Mouse (Mus musculus) forebrain, embryonic 10.5 days (tissue): ENCODE measurements around the gene Hist1h2bb. TPM values are rescaled to one million over a fixed set of nuclear protein-coding genes. Genes with fewer than 3 reads are reported as not detected.

Experiments
- DNase-seq: peaks from one replicate; pipeline ENCODE4 v3.0.0-alpha.2; 2017; ENCODE audit warnings: low spot score; ENCODE audit errors: extremely low spot score
- H3K27ac ChIP-seq: fragments of 300-500 bp; sonication (generic); 2 replicates; pipeline ENCODE4 v1.5.1; 2016; ENCODE audit warnings: mild to moderate bottlenecking
- H3K27me3 ChIP-seq: fragments of 300-500 bp; sonication (generic); 2 replicates; pipeline ENCODE4 v1.6.1; 2016; ENCODE audit warnings: mild to moderate bottlenecking; ENCODE audit not compliant: poor library complexity, severe bottlenecking
- H3K36me3 ChIP-seq: fragments of 300-500 bp; sonication (generic); replicated peaks from 2 replicates; pipeline ENCODE4 v1.6.1; 2016; ENCODE audit warnings: mild to moderate bottlenecking, moderate library complexity
- H3K4me1 ChIP-seq: fragments of 300-500 bp; sonication (generic); 2 replicates; pipeline ENCODE4 v1.6.1; 2016
- H3K4me3 ChIP-seq: fragments of 300-500 bp; sonication (generic); 2 replicates; pipeline ENCODE4 v1.5.1; 2016; ENCODE audit warnings: mild to moderate bottlenecking, moderate library complexity
- H3K9me3 ChIP-seq: fragments of 300-500 bp; sonication (generic); 2 replicates; pipeline ENCODE4 v1.6.1; 2016; ENCODE audit warnings: mild to moderate bottlenecking, moderate library complexity
- WGBS: fragments of 180-500 bp; shearing (Covaris S2); methylation state at CpG from one replicate; pipeline ENCODE4 v1.1.7; 2016; 5-methylcytosine and 5-hydroxymethylcytosine counted together
- polyA plus RNA-seq: library from polyadenylated mRNA; unstranded; fragments of >200 nt; fragmentation: Nextera tagmentation; extraction: Ambion mirVana; gene quantifications from 2 replicates; pipeline ENCODE4 v1.2.1, GENCODE M21; 2016

Gene Hist1h2bb
- polyA plus RNA-seq, 1 experiment from 2014 or later = 2.7 TPM

- DNase-seq = peak; percentile 14
- Histone ChIP-seq H3K4me3 (no peak overlapping the region), H3K27ac (no peak overlapping the region), H3K27me3 (no peaks in the 10 kb centered on the region), H3K9me3 (no peaks in the 10 kb centered on the region), H3K4me1 (no peaks in the 10 kb centered on the region; the same call in 1 of the 2 replicates), H3K36me3 (no peaks in the 10 kb centered on the region)
- 29% methylated on average over 8 of the region's 8 CpGs for WGBS
These were observed 14.3 kb upstream of the Hist1h2bb start for GRCm38 (mm10) chr13:23732156-23732804.

DNA sequence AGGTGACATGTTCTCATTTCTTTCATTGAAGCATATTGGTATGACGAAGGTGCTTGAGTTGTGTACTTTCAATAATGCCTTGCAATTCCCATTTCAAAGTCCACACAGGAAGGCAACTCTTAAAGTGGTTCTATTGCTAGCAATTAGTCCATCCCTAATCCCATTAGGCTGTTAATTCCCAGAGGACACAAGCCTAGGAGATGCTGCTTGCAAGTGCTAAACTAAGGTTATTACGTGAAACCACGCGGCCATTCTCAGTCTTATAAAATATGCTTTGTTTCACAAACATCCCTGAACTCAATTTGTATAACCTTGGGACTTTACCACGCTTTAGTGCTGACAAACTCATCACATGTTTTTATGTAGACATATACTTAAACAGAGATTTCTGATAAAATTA is 9.4 kb upstream of the Hist1h2bb start:
- 73% methylated on average over 5 of the region's 5 CpGs for WGBS
- Histone ChIP-seq H3K27ac (peak overlapping the region; percentile 96), H3K4me1 (peaks cover 31% of the 10 kb centered on the region)

DNA sequence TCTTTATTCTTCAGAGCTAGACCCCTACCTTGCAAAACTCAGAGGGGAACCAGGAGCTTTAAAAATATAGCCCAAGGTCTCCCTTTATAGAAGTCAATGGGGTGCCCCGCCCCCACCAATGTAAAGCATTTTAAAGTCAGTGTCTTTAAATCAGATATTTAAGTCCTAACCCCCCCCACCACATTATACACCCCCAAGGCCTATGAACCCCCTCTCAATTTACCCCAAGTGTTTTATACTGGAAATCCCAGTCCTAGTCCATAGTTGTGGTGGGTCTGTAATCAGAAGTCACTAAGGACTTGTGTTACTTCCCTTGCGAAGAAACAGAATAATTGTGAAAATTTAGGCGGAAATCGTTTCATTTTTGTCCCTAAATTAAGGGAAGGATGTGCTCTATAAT is 8.5 kb upstream of the Hist1h2bb start:
- Histone ChIP-seq H3K4me3 (peak overlapping the region; percentile 66), H3K9me3 (no peaks in the 10 kb centered on the region), H3K27ac (peak overlapping the region; percentile 96), H3K4me1 (peaks cover 31% of the 10 kb centered on the region), H3K27me3 (no peaks in the 10 kb centered on the region), H3K36me3 (no peaks in the 10 kb centered on the region)
- no peak for DNase-seq
- 26% methylated on average over 4 of the region's 4 CpGs for WGBS

More for the DNA sequence above, 9.4 kb upstream of the Hist1h2bb start:
- H3K9me3 ChIP-seq = no peaks in the 10 kb centered on the region
- H3K27me3 ChIP-seq = no peaks in the 10 kb centered on the region
- H3K36me3 ChIP-seq = no peaks in the 10 kb centered on the region
- H3K4me3 ChIP-seq = no peak overlapping the region
- DNase-seq = no peak

DNA sequence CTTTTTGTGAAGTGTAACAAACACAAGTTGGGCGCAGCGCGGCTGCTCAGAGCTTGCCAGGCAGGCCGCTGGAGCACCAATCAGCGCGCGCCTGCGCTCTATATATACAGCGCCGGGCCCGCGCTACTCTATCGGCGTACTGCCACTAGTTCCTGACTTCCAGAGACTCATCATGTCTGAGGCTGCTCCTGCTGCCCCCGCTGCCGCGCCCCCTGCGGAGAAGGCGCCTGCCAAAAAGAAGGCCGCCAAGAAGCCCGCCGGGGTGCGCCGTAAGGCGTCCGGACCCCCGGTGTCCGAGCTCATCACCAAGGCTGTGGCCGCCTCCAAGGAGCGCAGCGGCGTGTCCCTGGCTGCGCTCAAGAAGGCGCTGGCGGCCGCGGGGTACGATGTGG is 7.9 kb upstream of the Hist1h2bb start, which contains the start of gene Hist1h1c:
Hist1h1c (plus strand) TSS at position 132 of the 392 bp plus-strand sequence.
- no peaks in the 10 kb centered on the region for H3K9me3 ChIP-seq
- peak within 1 kb of the TSS; percentile 66 for H3K4me3 ChIP-seq
- peaks cover 31% of the 10 kb centered on the region for H3K4me1 ChIP-seq
- no peaks in the 10 kb centered on the region for H3K27me3 ChIP-seq
- H3K36me3 ChIP-seq = no peaks in the 10 kb centered on the region
- H3K27ac ChIP-seq = peak within 1 kb of the TSS; percentile 96
- peak; percentile 91 for DNase-seq
- WGBS = under 1% methylated on average over 38 of the region's 38 CpGs

- Histone ChIP-seq H3K4me3 (peak overlapping the region; percentile 66), H3K27ac (peak overlapping the region; percentile 96), H3K36me3 (no peaks in the 10 kb centered on the region), H3K4me1 (peaks cover 36% of the 10 kb centered on the region), H3K27me3 (no peaks in the 10 kb centered on the region), H3K9me3 (no peaks in the 10 kb centered on the region)
- DNase-seq = peak; percentile 90
- WGBS = under 1% methylated on average over 39 of the region's 39 CpGs
These were observed 7.2 kb upstream of the Hist1h2bb start for GRCm38 (mm10) chr13:23739069-23739921.

GRCm38 (mm10) chr13:23739922-23740252 is 6.6 kb upstream of the Hist1h2bb start:
- no peaks in the 10 kb centered on the region for H3K9me3 ChIP-seq
- no peaks in the 10 kb centered on the region for H3K27me3 ChIP-seq
- no peaks in the 10 kb centered on the region for H3K36me3 ChIP-seq
- peak overlapping the region; percentile 96 for H3K27ac ChIP-seq
- 2% methylated on average over 14 of the region's 14 CpGs for WGBS
- peak overlapping the region; percentile 66 for H3K4me3 ChIP-seq
- no peak for DNase-seq
- peaks cover 39% of the 10 kb centered on the region for H3K4me1 ChIP-seq

GRCm38 (mm10) chr13:23740256-23740840 is 6.2 kb upstream of the Hist1h2bb start:
- peak overlapping the region; percentile 66 for H3K4me3 ChIP-seq
- no peaks in the 10 kb centered on the region for H3K36me3 ChIP-seq
- no peaks in the 10 kb centered on the region for H3K9me3 ChIP-seq
- H3K4me1 ChIP-seq = peaks cover 39% of the 10 kb centered on the region
- 44% methylated on average over 13 of the region's 13 CpGs for WGBS
- peak overlapping the region; percentile 96 for H3K27ac ChIP-seq
- DNase-seq = peak; percentile 17
- no peaks in the 10 kb centered on the region for H3K27me3 ChIP-seq

DNA sequence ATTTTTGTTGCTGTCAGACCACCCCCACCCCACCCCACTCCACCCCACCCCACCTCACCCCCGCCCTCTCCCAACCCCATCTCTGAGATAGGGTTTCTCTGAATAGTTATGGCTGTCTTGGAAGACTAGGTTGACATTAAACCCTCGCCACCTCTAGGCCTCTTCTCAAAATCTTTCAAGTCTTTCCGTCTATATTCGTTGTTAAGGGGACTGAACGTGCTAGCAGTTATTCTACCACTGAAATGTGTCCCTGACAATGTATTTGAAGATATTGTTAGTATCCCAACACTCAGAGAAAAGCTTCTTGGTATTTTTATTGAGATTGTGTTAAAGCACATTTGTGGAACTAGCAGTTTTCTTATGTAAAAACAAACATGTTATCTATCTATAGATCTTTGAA is 5.6 kb upstream of the Hist1h2bb start:
- Histone ChIP-seq H3K4me3 (peak overlapping the region; percentile 66), H3K36me3 (no peaks in the 10 kb centered on the region), H3K27me3 (no peaks in the 10 kb centered on the region), H3K4me1 (peaks cover 43% of the 10 kb centered on the region), H3K27ac (peak overlapping the region; percentile 96), H3K9me3 (no peaks in the 10 kb centered on the region)
- peak; percentile 21 for DNase-seq
- 76% methylated on average over 5 of the region's 5 CpGs for WGBS

DNA sequence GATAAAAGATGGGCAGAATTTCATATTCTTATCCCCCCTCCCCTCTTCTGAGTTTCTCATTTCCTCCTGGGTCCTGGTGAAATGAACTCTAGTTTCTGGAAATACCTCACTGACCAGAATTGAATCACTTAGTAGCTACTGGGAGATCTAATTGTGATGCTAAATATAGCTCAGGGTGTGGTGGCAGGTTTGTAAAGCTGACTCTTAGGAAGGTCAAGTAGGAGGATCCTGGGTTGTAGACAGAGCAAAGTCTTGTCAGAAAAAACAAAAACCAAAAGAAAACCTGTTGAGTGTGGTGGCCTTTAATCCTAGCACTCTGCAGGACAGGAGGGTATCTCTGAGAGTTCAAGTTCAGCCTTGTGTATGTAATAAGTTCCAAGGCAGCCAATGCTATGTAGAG is 4.5 kb upstream of the Hist1h2bb start:
- DNase-seq = no peak
- H3K27me3 ChIP-seq = no peaks in the 10 kb centered on the region
- peaks cover 44% of the 10 kb centered on the region for H3K4me1 ChIP-seq
- no peaks in the 10 kb centered on the region for H3K36me3 ChIP-seq
- H3K9me3 ChIP-seq = no peaks in the 10 kb centered on the region
- no peak overlapping the region for H3K4me3 ChIP-seq
- H3K27ac ChIP-seq = peak overlapping the region; percentile 96; the same call in 1 of the 2 replicates

- DNase-seq = no peak
- Histone ChIP-seq H3K4me1 (peaks cover 51% of the 10 kb centered on the region), H3K27ac (peak overlapping the region; percentile 98), H3K4me3 (no peak overlapping the region), H3K9me3 (no peaks in the 10 kb centered on the region), H3K27me3 (no peaks in the 10 kb centered on the region), H3K36me3 (no peaks in the 10 kb centered on the region)
- WGBS = 80% methylated on average over 5 of the region's 5 CpGs
These were observed 3.3 kb upstream of the Hist1h2bb start for GRCm38 (mm10) chr13:23743215-23743614.

DNA sequence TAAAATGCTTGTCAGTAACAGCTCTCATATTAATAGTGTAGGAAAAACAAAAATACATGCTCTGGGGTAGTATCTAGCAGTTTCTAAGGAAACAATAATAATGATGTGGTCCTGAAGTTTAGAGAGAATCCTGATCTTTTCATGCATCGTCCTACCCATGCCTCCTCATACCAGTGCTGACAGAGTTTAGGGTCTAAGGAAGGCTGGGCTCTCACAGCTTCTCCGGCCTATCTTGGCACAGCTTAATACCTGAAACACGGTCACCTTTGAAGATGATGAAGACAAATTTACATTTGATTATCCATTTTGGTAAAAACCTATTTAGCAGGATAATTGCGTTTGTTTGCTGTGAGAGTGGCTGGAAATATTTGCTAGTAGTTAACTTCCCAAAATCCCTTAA is 2.6 kb upstream of the Hist1h2bb start:
- H3K36me3 ChIP-seq = no peaks in the 10 kb centered on the region
- DNase-seq = no peak
- H3K9me3 ChIP-seq = no peaks in the 10 kb centered on the region
- H3K4me3 ChIP-seq = peak overlapping the region; percentile 58
- H3K27ac ChIP-seq = peak overlapping the region; percentile 98
- 52% methylated on average over 4 of the region's 4 CpGs for WGBS
- no peaks in the 10 kb centered on the region for H3K27me3 ChIP-seq
- H3K4me1 ChIP-seq = peaks cover 55% of the 10 kb centered on the region

DNA sequence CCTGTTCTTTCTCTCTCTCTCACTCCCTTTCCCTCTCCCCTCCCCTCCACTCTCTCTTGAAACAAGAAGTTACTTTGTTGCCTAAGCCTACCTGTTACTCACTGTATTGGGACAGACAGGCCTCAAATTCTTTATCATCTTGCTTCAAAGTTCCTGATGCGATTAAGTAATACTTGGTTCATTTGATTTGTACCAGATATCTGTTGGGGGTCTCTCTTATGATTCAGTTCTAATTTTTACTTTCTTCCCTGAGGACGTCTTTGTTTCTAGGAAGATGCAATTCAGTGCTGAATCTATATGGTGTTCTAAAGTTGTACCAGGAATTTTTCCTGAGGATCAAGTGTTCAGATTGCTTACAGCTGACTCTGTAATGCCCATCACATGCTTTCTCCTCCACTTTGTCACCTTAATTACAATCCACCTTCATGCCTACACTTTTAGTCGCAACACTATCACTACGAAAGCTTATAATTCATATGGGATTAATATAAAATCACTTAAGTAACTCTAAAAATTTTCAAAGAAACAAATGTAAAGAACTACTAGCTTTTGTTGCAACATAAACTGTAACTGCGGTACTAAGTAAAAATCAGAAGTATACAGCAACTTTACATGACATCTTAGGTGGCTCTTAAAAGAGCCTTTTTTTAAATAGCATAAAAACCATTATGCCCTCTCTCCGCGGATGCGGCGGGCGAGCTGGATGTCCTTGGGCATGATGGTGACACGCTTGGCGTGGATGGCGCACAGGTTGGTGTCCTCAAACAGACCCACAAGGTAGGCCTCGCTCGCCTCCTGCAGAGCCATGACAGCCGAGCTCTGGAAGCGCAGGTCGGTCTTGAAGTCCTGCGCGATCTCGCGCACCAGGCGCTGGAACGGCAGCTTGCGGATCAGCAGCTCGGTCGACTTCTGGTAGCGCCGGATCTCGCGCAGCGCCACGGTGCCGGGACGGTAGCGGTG is 1.8 kb upstream of the Hist1h2bb start:
- WGBS = 2% methylated on average over 15 of the region's 36 CpGs
- DNase-seq = no peak
- Histone ChIP-seq H3K9me3 (no peaks in the 10 kb centered on the region), H3K36me3 (no peaks in the 10 kb centered on the region), H3K27ac (peak overlapping the region; percentile 98), H3K4me3 (peak overlapping the region; percentile 58), H3K27me3 (no peaks in the 10 kb centered on the region), H3K4me1 (peaks cover 48% of the 10 kb centered on the region)
